Comparison of ENCODE assay signal across 11 mouse cellular contexts in genomic region chrX:139932472-139932871, GRCm38 (mm10).
DNase-seq lines count a peak whose midpoint lies in the region; ATAC-seq and TF ChIP-seq lines count a peak whose summit lies in the region.
"Had no signal": no experiment of that assay in that cellular context is flagged by ENCODE, and none has a peak within 500 bp of the region (broad histone marks: within the 10 kb centered on the region; RNA-seq: fewer than 3 reads in every experiment).

No protein-coding gene starts in this region.

- H3K4me2 ChIP-seq in hindbrain, embryonic 11.5 days (replicated peaks; ENCODE audit: low read depth, low read length) = no peak overlapping the region
- H3K4me2 ChIP-seq in midbrain, embryonic 14.5 days (ENCODE audit: low read length) = no peak overlapping the region
- H3K4me2 ChIP-seq in midbrain, embryonic 13.5 days (replicated peaks) = no peak overlapping the region

- no peaks in the 10 kb centered on the region for H3K9me3 ChIP-seq in hindbrain, embryonic 11.5 days (ENCODE audit: control insufficient read depth, low read length)
- H3K9me3 ChIP-seq in hindbrain, embryonic 10.5 days = no peaks in the 10 kb centered on the region
- H3K9me3 ChIP-seq in midbrain, embryonic 14.5 days (ENCODE audit: control insufficient read depth, low read length) = no peaks in the 10 kb centered on the region
- no peaks in the 10 kb centered on the region for H3K9me3 ChIP-seq in midbrain, embryonic 13.5 days

- H3K4me1 ChIP-seq in hindbrain, embryonic 11.5 days (replicated peaks; ENCODE audit: control insufficient read depth, insufficient read depth, low read length) = no peaks in the 10 kb centered on the region
- H3K4me1 ChIP-seq in hindbrain, embryonic 10.5 days (replicated peaks) = no peaks in the 10 kb centered on the region
- H3K4me1 ChIP-seq in midbrain, embryonic 14.5 days (ENCODE audit: control insufficient read depth, insufficient read depth, low read length) = no peaks in the 10 kb centered on the region
- H3K4me1 ChIP-seq in midbrain, embryonic 13.5 days (replicated peaks) = no peaks in the 10 kb centered on the region

- no peak overlapping the region for H3K27ac ChIP-seq in hindbrain, embryonic 11.5 days (ENCODE audit: low read depth, low read length)
- no peak overlapping the region for H3K27ac ChIP-seq in hindbrain, embryonic 10.5 days
- no peak overlapping the region for H3K27ac ChIP-seq in midbrain, embryonic 14.5 days (replicated peaks; ENCODE audit: low read depth, low read length)
- H3K27ac ChIP-seq in midbrain, embryonic 13.5 days = no peak overlapping the region
- H3K27ac ChIP-seq: macrophage had no signal

- no peaks in the 10 kb centered on the region for H3K36me3 ChIP-seq in hindbrain, embryonic 11.5 days (ENCODE audit: control insufficient read depth, insufficient read depth, low read length)
- H3K36me3 ChIP-seq in hindbrain, embryonic 10.5 days = no peaks in the 10 kb centered on the region
- H3K36me3 ChIP-seq in midbrain, embryonic 14.5 days (ENCODE audit: control insufficient read depth, insufficient read depth, low read length) = no peaks in the 10 kb centered on the region
- no peaks in the 10 kb centered on the region for H3K36me3 ChIP-seq in midbrain, embryonic 13.5 days

- CTCF ChIA-PET in Patski (lab: Charles Lee) = interaction anchor here (0.8 kb wide), 1 partner anchor 462 kb away, joined by 3 read pairs; no protein-coding TSS in a partner anchor

- H3K9ac ChIP-seq in hindbrain, embryonic 11.5 days (ENCODE audit: low read depth, low read length) = no peak overlapping the region
- no peak overlapping the region for H3K9ac ChIP-seq in midbrain, embryonic 14.5 days (replicated peaks; ENCODE audit: low read length)
- no peak overlapping the region for H3K9ac ChIP-seq in midbrain, embryonic 13.5 days (replicated peaks)

- H3K4me3 ChIP-seq in hindbrain, embryonic 11.5 days (ENCODE audit: low read depth, low read length) = no peak overlapping the region
- no peak overlapping the region for H3K4me3 ChIP-seq in hindbrain, embryonic 10.5 days
- H3K4me3 ChIP-seq in midbrain, embryonic 14.5 days (replicated peaks; ENCODE audit: low read depth, low read length) = no peak overlapping the region
- H3K4me3 ChIP-seq in midbrain, embryonic 13.5 days (replicated peaks) = no peak overlapping the region

- peak; percentile 51 for TF ChIP-seq CTCF in Patski (IDR thresholded peaks at IDR 0.05)

- DNase-seq in hindbrain, embryonic 11.5 days (ENCODE audit: low spot score) = peak; percentile 1
- no peak for DNase-seq in hindbrain, embryonic 10.5 days (ENCODE audit: low spot score)
- peak; percentile 46 for DNase-seq in midbrain, embryonic 14.5 days
- no peak for DNase-seq in Patski (ENCODE audit: low read depth, low spot score)
- peak; percentile 6 for DNase-seq in retina, postnatal 7 days (ENCODE audit: low read depth, low spot score)
- DNase-seq in natural killer cell, adult 2 months (ENCODE audit: low spot score in 2 of 2) = no peak
- DNase-seq: heart, adult 11 months; kidney, adult 2 months; spleen, adult 18-20 months had no signal

- ATAC-seq in hindbrain, embryonic 11.5 days (ENCODE audit: low FRiP score) = no peak
- ATAC-seq in midbrain, embryonic 14.5 days (ENCODE audit: low FRiP score, low TSS enrichment) = no peak
- ATAC-seq in midbrain, embryonic 13.5 days = no peak
- no peak for ATAC-seq in Patski

- 81% methylated on average over 3 of the region's 3 CpGs for WGBS in hindbrain, embryonic 11.5 days
- 75% methylated on average over 3 of the region's 3 CpGs for whole genome bisulfite sequencing in hindbrain, embryonic 10.5 days
- WGBS in midbrain, embryonic 14.5 days = 66% methylated on average over 3 of the region's 3 CpGs
- 66% methylated on average over 3 of the region's 3 CpGs for whole genome bisulfite sequencing in midbrain, embryonic 13.5 days

- in situ Hi-C loops in Patski (cut with MboI; ENCODE audit: low pct_unique_long_range_greater_than_20kb) = no loop called here

- H3K27me3 ChIP-seq in hindbrain, embryonic 11.5 days (ENCODE audit: control insufficient read depth, insufficient read depth, low read length) = no peaks in the 10 kb centered on the region
- 0 out of 2 replicates have a peak, but pooled peaks cover 18% of the 10 kb centered on the region for H3K27me3 ChIP-seq in hindbrain, embryonic 10.5 days (ENCODE audit: insufficient read depth, poor library complexity, severe bottlenecking)
- no peaks in the 10 kb centered on the region for H3K27me3 ChIP-seq in midbrain, embryonic 14.5 days (ENCODE audit: control insufficient read depth, insufficient read depth, low read length)
- H3K27me3 ChIP-seq in midbrain, embryonic 13.5 days = peaks cover 5% of the 10 kb centered on the region; the same call in 1 of the 2 replicates
- no peaks in the 10 kb centered on the region for H3K27me3 ChIP-seq in Patski

- POLR2A ChIA-PET in Patski (lab: Charles Lee) = no interaction called here

Comparison
In these comparisons a context has a peak if more than half of its experiments do, and no peak if none do; other contexts are left out.
1. DNase-seq: peak in hindbrain, embryonic 11.5 days (single experiment), midbrain, embryonic 14.5 days (single experiment) and retina, postnatal 7 days (single experiment); none in hindbrain, embryonic 10.5 days (single experiment), Patski (single experiment) and natural killer cell, adult 2 months (0 of 2).